Comparison of ENCODE assay signal across 12 mouse cellular contexts in genomic region chr15:97999546-97999945, GRCm38 (mm10). TPM values are rescaled to one million over a fixed set of nuclear protein-coding genes. Genes with fewer than 3 reads are reported as not detected.
DNase-seq lines count a peak whose midpoint lies in the region; ATAC-seq lines count a peak whose summit lies in the region.
"Had no signal": no experiment of that assay in that cellular context is flagged by ENCODE, and none has a peak within 500 bp of the region (broad histone marks: within the 10 kb centered on the region; RNA-seq: fewer than 3 reads in every experiment).

No protein-coding gene starts in this region.

- no peaks in the 10 kb centered on the region for H3K9me3 ChIP-seq in hindbrain, embryonic 12.5 days (replicated peaks)
- H3K9me3 ChIP-seq: liver, embryonic 15.5 days had no signal

- 34% methylated on average over 13 of the region's 13 CpGs for WGBS in hindbrain, embryonic 12.5 days

- peak overlapping the region; percentile 82 for H3K4me2 ChIP-seq in hindbrain, embryonic 12.5 days (replicated peaks)
- H3K4me2 ChIP-seq: liver, embryonic 15.5 days had no signal

- H3K36me3 ChIP-seq in hindbrain, embryonic 12.5 days: peaks cover 35% of the 10 kb centered on the region
- H3K36me3 ChIP-seq: liver, embryonic 15.5 days had no signal

- peak; percentile 10 for DNase-seq in embryo, embryonic 10 days (ENCODE audit: low spot score)
- no peak for DNase-seq in embryo, embryonic 9.5 days (ENCODE audit: extremely low spot score)
- peak; percentile 48 to 63 for DNase-seq in kidney, postnatal 4 days
- no peak for DNase-seq in kidney, postnatal 25 days
- DNase-seq in neural tube, embryonic 10.5 days (ENCODE audit: extremely low spot score, low spot score): peak; percentile 44
- no peak for DNase-seq in spleen, adult 12 weeks (ENCODE audit: low spot score)
- DNase-seq in gastrocnemius, postnatal 4 days (ENCODE audit: low spot score in 2 of 2): no peak
- DNase-seq: kidney, adult 18-20 months; lung, postnatal 4 days had no signal

- H3K9ac ChIP-seq in hindbrain, embryonic 12.5 days: 0 out of 2 replicates have a peak overlapping the region, but pooled peaks have one; percentile 3
- H3K9ac ChIP-seq: liver, embryonic 15.5 days had no signal

- ATAC-seq in hindbrain, embryonic 12.5 days (ENCODE audit: low FRiP score): no peak

- no peak overlapping the region for H3K4me3 ChIP-seq in hindbrain, embryonic 12.5 days
- H3K4me3 ChIP-seq: liver, embryonic 15.5 days had no signal

- H3K27me3 ChIP-seq in hindbrain, embryonic 12.5 days: peaks cover 19% of the 10 kb centered on the region

- H3K4me1 ChIP-seq in hindbrain, embryonic 12.5 days: peaks cover 65% of the 10 kb centered on the region

- H3K27ac ChIP-seq in hindbrain, embryonic 12.5 days: no peak overlapping the region
- H3K27ac ChIP-seq: liver, embryonic 15.5 days had no signal

RNA-seq across cellular contexts. Expression of gene Col2a1, which starts 4.9 kb away (rescaled TPM):
- 459 and 487 TPM in 2 replicates for polyA plus RNA-seq in hindbrain, embryonic 12.5 days (2016; fragmentation: Nextera tagmentation; extraction: Ambion mirVana)
- total RNA-seq in gastrocnemius, postnatal 4 days (2021): 10 to 100 TPM; 20.0 to 36.3 TPM
- total RNA-seq: granulocyte monocyte progenitor cell, adult 5-6 weeks had no signal

RNA-seq across cellular contexts. Expression of gene Tmem106c, which starts 35.5 kb away (rescaled TPM):
- polyA plus RNA-seq in hindbrain, embryonic 12.5 days (2016; fragmentation: Nextera tagmentation; extraction: Ambion mirVana): 44.0 and 49.5 TPM in 2 replicates
- 10 to 100 TPM; 22.6 to 23.0 TPM for total RNA-seq in gastrocnemius, postnatal 4 days (2021)

Comparison
In these comparisons a context has a peak if more than half of its experiments do, and no peak if none do; other contexts are left out.
1. DNase-seq: peak in embryo, embryonic 10 days (single experiment), kidney, postnatal 4 days (2 of 2) and neural tube, embryonic 10.5 days (single experiment); none in embryo, embryonic 9.5 days (single experiment), kidney, postnatal 25 days (0 of 2), spleen, adult 12 weeks (single experiment) and gastrocnemius, postnatal 4 days (0 of 2).